Mouse (Mus musculus): Measurements from ENCODE around the gene Mrpl47.
"Not testable (repeated sequence)": the region's sequence is repeated elsewhere in the genome, so short reads cannot be mapped to it uniquely, and the experiment has no call there.

Mrpl47 gene

DNA sequence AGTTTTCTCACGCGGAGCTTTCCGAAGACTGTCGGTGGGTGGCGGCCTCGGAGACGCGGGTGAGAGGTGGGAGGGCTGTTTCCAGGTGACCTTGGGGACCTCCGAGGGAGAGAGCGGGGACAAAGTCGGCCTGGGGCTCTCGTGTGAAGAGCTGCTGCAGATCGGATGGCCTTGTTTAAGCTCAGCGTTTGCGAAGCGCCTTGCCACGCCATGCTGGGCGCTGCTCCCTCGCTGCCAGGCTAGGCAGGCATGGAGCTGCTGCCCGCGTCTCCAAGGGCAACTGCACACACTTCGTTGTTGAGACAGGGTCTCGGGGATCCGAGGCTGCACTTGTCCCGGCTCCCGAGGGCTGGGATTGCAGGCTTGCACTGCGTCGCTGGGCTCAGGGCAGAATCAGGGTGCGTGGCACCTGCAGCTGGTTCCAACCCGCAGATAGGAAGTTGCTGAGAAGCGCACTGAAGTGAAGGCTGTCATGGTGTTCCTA, at the start of gene Mrpl47:
Mrpl47 (minus strand) TSS at position 434 of the 484 bp plus-strand sequence.
- no peak for DNase-seq (ENCODE audit: low read depth, low spot score)

DNA sequence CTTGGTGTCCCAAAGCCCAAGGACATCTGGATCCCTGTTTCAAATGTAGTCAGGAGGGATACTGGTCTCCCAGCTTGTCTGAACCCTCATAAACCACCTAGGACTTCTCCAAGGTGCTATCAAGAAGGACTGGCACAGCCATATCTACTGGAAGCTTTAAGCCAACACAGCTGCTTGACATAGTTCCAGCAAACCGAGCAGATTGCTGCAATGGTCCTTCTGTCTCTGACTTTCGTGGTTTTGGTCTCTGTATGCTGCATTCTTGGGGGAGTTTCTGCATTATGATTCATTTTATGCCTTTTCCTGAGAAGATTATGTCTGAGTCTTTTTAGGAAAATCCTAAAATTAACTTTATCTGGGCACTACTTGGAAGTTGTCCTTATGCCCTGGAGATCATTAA, 33.4 kb upstream of the Mrpl47 start:
- no peak for DNase-seq (ENCODE audit: low read depth, low spot score)

GRCm38 (mm10) chr3:32763902-32764301, 26.5 kb upstream of the Mrpl47 start:
- DNase-seq (ENCODE audit: low read depth, low spot score), result no peak

DNA sequence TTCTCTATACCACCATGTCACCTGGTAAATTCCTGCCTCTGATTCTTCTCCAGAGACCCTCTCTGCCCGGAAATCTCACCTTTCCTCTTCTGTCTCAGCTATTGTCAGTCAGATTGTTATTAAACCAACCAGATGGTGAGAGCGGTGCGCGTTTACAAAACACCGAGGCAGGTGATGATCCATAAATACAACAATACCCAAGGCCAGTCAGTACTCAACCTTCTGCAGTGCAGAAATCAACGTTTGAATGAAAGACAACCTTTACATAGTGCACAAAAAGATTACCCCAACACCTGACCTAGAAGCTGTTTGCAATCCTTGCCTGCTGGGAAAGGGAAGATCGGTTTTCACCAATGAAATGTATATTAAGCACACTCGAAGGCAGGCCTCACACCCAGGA, 25.6 kb upstream of the Mrpl47 start:
- DNase-seq (ENCODE audit: low read depth, low spot score), result no peak

- DNase-seq (ENCODE audit: low read depth, low spot score), result no peak
These were observed 21.8 kb upstream of the Mrpl47 start for GRCm38 (mm10) chr3:32759212-32759611.

GRCm38 (mm10) chr3:32754384-32754915, 17.0 kb upstream of the Mrpl47 start:
- DNase-seq (ENCODE audit: low read depth, low spot score), result no peak

DNA sequence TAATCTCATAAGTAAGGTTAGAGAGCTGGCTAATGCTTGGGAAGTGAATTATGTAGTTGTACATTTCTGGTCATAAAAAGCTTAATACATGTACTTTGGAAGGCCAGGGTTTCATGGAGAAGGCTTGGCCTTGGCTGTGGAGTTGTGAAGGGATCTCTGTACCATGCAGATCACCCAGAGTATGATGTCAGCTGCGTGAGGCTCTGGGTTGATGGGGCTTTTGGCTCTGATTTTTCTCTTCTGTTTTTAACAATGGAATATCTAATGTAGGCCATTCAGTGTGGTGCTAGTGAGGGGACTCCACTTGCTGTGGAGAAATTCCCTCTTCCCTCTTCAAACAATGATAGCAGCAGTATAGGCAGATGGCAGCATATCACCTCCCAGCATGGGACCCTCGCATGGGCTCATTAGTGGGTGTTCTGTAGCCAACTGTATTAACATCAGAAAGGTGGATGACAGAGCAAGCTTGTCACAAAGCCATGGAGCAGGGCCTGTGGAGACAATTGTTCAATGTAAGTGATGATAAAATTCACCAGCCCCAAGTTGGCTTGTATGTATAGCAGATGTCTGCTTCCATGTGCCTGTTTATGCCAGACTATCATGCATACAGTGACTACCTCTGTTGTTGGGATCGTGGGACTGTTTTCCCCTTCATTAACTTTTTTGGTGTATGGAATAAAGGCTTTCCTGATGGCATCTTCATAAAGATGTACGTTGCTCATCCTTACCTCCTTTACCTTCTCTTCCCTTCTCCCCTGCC, 12.6 kb upstream of the Mrpl47 start:
- DNase-seq (ENCODE audit: low read depth, low spot score), result no peak

DNA sequence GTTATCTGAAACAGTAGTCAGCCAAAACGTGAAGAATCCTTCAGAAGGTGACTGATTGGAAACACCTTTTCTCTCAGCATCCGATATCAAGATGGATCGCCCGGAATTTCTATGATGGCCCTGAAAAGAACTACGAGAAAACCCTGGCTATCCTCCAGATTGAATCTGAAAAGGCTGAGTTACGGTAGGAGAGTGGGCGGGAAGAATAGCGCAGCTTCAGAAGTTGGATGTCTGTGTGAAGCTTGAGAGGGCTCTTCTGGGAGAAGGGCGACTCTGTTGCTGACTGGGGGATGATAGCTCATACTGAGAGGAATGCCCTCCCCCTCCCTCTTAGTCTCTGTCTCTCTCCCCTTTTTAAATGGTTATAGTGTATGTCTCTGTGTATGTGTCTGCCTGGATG, 11.0 kb upstream of the Mrpl47 start:
- no peak for DNase-seq (ENCODE audit: low read depth, low spot score)

- DNase-seq (ENCODE audit: low read depth, low spot score), result not testable (repeated sequence)
These were observed 8.0 kb upstream of the Mrpl47 start for GRCm38 (mm10) chr3:32745426-32745825.

DNA sequence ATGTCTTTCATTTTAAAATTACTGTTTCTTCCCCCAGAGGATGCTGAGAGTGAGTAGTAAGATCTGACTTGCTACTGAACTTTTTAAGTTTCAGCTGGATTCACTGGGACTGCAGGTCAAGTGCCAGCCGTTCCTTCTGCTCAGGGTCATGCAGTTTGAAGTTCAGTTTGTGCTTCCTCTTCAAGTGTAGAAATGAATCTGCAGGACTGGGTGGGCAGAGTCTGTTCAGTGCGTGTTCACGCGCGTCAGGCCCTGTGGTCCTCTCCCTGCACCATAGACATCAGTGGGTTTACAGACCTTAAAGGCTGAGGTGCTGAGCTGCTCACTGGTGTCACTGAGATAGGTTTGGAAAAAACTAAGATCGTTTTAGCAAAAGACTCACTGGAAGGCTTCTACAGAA, 7.6 kb upstream of the Mrpl47 start:
- DNase-seq (ENCODE audit: low read depth, low spot score), result no peak

GRCm38 (mm10) chr3:32742276-32742780, 4.9 kb upstream of the Mrpl47 start:
- DNase-seq (ENCODE audit: low read depth, low spot score), result no peak

DNA sequence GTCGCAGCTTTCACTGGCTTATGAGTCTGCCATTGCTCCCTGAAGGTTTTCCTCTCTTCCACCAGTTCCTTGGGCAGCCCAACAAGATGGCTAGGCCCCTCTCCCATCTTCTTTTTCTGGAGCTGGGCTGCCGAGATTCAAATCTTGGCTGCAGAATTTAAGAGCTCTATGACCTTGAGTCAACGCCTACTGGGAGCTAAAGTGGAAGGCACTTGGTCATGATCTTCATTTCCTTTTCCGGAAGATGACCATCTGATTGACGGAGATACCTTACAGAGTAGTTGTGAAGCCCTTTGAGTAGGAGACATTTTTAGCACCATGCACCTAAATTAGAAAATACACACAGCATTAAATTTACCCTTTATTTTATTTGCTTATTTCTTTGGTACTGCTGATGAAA, 1.1 kb upstream of the Mrpl47 start:
- DNase-seq (ENCODE audit: low read depth, low spot score), result no peak

DNA sequence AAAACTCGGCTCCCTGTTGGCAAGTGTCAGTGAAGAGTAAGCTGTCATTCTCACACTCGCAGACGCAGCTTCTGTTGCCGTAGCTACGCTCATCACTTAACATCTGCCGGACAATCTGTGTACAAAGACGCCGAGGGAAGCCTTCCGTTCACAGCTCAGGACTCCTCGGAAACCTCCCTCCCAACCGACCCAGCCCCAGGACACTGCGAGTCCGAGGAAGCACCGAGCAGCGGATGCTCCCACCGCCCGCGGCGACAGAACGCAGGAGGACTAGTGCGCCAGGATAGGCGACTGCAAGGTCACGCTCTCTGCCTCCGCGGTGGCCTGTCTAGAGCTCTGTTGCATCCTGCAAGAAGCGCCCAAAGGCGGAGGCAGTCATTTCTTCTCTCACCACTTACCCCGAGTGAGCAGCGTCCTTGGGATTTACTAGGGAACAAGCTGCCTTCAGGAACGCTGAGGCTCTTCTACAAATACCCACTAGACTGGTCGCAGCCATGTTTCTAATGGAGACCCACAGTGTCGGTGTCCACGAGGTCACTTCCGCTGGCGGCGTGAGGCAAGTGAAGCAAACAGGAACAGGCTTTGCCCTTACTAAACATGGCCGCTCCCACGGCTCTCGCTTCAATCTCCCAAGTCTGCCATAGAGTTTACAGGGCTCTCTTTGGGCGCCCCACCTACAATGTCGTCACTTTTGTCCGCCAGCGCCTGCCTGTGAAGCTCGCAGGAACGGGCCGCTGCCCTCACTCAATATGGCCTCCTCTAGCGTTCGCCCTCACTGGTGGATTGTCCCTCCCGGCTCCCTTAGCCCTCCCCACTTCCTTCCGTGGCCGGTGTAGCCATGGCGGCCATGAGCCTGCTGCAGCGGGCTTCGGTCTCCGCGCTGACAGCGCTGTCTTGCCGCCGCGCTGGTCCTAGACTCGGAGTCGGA, 897 bp downstream of the Mrpl47 start, which contains the start of gene Ndufb5:
Ndufb5 (plus strand) TSS at position 747 of the 928 bp plus-strand sequence.
- peak; percentile 98 for DNase-seq (ENCODE audit: low read depth, low spot score)

DNA sequence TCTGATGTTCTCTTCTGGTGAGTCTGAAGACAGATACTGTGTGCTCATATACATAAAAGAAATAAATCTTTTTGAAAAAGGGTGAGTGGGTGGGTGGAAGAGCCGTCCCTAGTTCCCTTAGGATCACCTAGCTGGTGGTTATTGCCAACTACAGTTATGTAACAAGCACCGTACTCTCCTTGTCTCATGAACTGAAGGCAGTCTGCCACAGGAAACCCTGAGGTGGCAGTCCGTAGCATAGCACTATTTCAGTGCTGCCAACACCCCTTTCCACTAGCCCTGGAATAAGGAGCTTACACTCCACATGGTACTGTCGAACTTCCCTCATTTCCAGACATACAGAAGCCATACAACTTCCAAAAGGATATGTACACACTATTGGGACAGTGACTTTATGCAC, 9.5 kb downstream of the Mrpl47 start:
- DNase-seq (ENCODE audit: low read depth, low spot score), result no peak

GRCm38 (mm10) chr3:32725951-32726350, 11.5 kb downstream of the Mrpl47 start:
- no peak for DNase-seq (ENCODE audit: low read depth, low spot score)

GRCm38 (mm10) chr3:32724191-32724590, 13.2 kb downstream of the Mrpl47 start:
- no peak for DNase-seq (ENCODE audit: low read depth, low spot score)

DNA sequence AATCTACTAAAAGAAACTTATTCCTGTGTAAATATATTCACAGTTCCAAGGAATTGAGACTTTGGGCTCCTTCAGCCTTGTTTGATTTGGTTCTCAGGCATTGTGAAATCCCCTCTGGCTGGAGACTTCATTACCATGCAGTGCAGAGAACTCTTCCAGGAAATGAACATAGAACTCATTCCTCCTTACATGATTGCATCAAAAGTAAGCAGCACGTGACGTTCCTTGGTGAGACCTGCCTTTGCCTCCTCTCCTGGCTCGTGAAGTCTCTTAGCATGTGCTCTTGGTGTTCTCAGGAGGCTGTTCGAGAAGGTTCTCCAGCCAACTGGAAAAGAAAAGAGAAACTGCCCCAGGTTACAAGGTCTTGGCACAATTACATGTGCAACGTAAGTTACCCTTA, 19.1 kb downstream of the Mrpl47 start:
- no peak for DNase-seq (ENCODE audit: low read depth, low spot score)

GRCm38 (mm10) chr3:32717403-32717802, 20.0 kb downstream of the Mrpl47 start:
- not testable (repeated sequence) for DNase-seq (ENCODE audit: low read depth, low spot score)

- no peak for DNase-seq (ENCODE audit: low read depth, low spot score)
These were observed 23.7 kb downstream of the Mrpl47 start for GRCm38 (mm10) chr3:32713711-32714110.

DNA sequence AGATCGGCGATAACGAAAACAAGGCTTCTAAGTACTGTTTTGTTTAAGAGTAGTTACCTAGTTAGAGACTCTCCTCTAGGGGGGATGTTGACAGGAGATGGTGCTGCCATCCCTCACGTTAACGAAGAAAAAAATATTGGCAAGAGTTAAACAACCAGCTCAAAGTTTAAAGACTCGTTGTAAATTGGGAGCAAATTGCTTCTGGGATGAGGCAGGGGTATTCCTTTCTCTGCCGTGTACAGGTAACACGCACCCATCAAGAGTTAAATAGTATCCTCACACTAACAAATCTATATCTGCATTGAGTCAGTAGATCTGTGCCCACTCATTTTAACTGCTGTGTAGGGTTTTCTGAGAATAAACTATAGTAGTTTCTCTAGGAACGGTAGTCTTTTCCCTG, 28.0 kb downstream of the Mrpl47 start:
- DNase-seq (ENCODE audit: low read depth, low spot score), result no peak

DNA sequence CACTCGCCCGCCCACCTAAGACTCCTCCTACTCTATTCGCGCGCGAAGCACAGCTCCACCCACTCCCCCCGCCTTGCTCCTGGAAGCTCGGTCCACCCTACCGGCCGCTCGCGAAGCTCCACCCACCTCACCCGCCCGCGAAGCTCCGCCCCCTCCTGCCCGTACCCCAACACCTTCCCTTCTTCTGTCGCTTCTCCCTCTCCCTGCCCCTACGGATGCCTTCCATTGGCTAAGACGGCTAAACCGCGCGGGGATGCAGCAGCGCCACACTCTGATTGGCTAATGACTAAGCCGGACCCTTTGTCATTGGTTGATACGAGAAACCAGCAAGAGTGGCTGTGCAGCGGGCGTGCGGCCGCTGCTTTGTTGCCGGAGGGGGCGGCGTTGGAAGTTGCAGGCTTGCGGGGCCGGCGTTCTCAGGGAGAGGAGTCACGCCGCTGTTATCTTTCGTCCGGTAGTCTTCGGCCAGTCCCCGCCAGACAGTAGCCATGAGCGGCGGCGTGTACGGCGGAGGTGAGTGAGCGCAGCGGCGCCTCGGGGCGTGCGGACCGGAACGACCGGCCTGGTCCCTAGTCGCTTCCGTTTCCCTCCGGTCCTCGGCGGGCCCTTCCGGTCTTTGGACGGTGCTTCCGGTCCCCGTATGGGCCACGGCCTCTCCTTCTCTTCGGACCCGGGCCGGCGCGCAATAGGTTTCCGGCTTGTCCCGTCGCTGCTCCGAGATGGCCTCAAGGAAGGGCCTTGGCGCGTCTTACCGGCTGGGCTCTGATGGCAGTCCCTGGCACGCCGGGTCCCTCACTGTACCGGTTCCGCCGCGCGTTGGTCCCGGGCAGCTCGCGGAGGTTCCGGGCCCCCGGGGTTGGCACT, 28.8 kb downstream of the Mrpl47 start:
- DNase-seq (ENCODE audit: low read depth, low spot score), result peak; percentile 97
